Mouse (Mus musculus) limb, embryonic 15.5 days (tissue): ENCODE data around the gene Trp63. TPM values are rescaled to one million over a fixed set of nuclear protein-coding genes. Genes with fewer than 3 reads are reported as not detected.

Experiments
- ATAC-seq: fragments of 200-750 bp; cut with Nextera tagmentation; 2 replicates; pipeline ENCODE4 v1.8.0; 2017; ENCODE audit warnings: low read depth, moderate TSS enrichment; ENCODE audit not compliant: insufficient number of reproducible peaks, low FRiP score, low TSS enrichment
- H3K27ac ChIP-seq: fragments of 300-500 bp; sonication (generic); 2 replicates; pipeline ENCODE4 v1.5.1; 2015; ENCODE audit warnings: moderate library complexity, mild to moderate bottlenecking, inconsistent platforms
- H3K27me3 ChIP-seq: fragments of 300-500 bp; sonication (generic); 2 replicates; pipeline ENCODE4 v1.6.1; 2015; ENCODE audit warnings: inconsistent platforms
- H3K36me3 ChIP-seq: fragments of 300-500 bp; sonication (generic); 2 replicates; pipeline ENCODE4 v1.6.1; 2015; ENCODE audit warnings: inconsistent platforms
- H3K4me1 ChIP-seq: fragments of 300-500 bp; sonication (generic); 2 replicates; pipeline ENCODE4 v1.6.1; 2015; ENCODE audit warnings: inconsistent platforms
- H3K4me2 ChIP-seq: fragments of 300-500 bp; sonication (generic); 2 replicates; pipeline ENCODE4 v1.6.1; 2015; ENCODE audit warnings: mild to moderate bottlenecking, inconsistent platforms
- H3K4me3 ChIP-seq: fragments of 300-500 bp; sonication (generic); 2 replicates; pipeline ENCODE4 v1.5.1; 2015; ENCODE audit warnings: mild to moderate bottlenecking, inconsistent platforms
- H3K9ac ChIP-seq: fragments of 300-500 bp; sonication (generic); 2 replicates; pipeline ENCODE4 v1.6.1; 2015; ENCODE audit warnings: inconsistent platforms
- H3K9me3 ChIP-seq: fragments of 300-500 bp; sonication (generic); 2 replicates; pipeline ENCODE4 v1.6.1; 2016; ENCODE audit warnings: inconsistent platforms
- WGBS: fragments of 180-500 bp; shearing (Covaris S2); methylation state at CpG from one replicate; pipeline ENCODE4 v1.1.7; 2015; 5-methylcytosine and 5-hydroxymethylcytosine counted together
- polyA plus RNA-seq: library from polyadenylated mRNA; unstranded; fragments of >200 nt; fragmentation: Nextera tagmentation; extraction: Ambion mirVana; gene quantifications from 2 replicates; pipeline ENCODE4 v1.2.1, GENCODE M21; 2015

Gene Trp63
- polyA plus RNA-seq, 1 experiment from 2014 or later, result 64.8 TPM

DNA sequence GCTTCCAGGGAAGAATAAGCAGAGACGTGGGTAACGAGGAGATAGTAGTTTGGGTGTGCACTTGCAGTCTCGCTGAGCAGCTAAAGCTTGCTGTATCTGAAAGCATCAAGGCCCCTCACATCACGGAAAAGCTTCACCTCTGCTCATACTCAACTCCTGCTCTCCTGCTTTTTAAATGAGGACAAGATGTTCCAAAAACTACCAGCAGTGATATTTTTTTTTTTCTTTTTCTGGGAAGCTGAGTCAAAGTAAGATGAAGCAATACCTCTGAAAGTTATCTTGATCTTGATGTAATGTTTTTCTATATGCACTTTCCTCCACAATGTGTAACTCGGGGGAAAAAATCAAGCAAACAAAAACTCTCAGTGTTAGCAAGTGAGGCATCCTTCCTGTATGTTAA, 102.9 kb downstream of the Trp63 start:
- ATAC-seq, result no peak
- H3K27ac ChIP-seq, result no peak overlapping the region
- 57% methylated on average over 5 of the region's 5 CpGs for WGBS
- H3K4me3 ChIP-seq, result no peak overlapping the region
- no peaks in the 10 kb centered on the region for H3K4me1 ChIP-seq
- no peak overlapping the region for H3K9ac ChIP-seq
- no peaks in the 10 kb centered on the region for H3K27me3 ChIP-seq
- H3K36me3 ChIP-seq, result no peaks in the 10 kb centered on the region
- H3K9me3 ChIP-seq, result no peaks in the 10 kb centered on the region
- H3K4me2 ChIP-seq, result no peak overlapping the region

DNA sequence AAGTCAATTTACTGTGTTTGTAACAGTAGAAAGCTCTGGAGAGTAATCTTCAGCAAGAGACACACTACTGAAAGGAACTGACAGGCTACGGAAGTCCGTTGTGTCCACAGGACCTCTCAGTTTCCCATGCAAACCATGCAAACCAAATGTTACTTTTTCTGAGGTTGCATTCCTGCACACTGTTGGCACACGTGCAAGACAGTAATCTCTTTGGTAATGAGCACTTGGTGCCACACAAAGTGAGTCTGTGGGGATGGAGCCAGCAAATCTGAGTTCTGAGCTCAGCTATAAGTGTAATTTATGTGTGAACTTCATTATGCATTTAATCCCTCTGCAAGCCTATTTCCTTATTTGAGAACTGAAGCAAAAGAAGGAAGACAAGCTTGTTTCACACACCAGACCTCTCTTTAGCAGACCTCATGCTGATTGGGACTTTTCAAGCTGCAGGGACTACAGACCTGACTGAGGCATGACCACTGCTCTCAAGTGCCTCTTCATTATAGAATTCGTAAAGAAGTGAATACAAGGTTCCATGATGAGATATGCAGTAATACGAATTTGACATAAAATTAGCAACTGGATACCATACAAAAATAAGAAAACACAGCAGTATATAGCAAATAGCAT, 109.2 kb downstream of the Trp63 start:
- H3K36me3 ChIP-seq, result no peaks in the 10 kb centered on the region
- no peaks in the 10 kb centered on the region for H3K9me3 ChIP-seq
- no peaks in the 10 kb centered on the region for H3K4me1 ChIP-seq
- H3K4me2 ChIP-seq, result no peak overlapping the region
- ATAC-seq, result no peak
- no peak overlapping the region for H3K9ac ChIP-seq
- 53% methylated on average over 5 of the region's 5 CpGs for WGBS
- no peak overlapping the region for H3K27ac ChIP-seq
- no peaks in the 10 kb centered on the region for H3K27me3 ChIP-seq
- no peak overlapping the region for H3K4me3 ChIP-seq

DNA sequence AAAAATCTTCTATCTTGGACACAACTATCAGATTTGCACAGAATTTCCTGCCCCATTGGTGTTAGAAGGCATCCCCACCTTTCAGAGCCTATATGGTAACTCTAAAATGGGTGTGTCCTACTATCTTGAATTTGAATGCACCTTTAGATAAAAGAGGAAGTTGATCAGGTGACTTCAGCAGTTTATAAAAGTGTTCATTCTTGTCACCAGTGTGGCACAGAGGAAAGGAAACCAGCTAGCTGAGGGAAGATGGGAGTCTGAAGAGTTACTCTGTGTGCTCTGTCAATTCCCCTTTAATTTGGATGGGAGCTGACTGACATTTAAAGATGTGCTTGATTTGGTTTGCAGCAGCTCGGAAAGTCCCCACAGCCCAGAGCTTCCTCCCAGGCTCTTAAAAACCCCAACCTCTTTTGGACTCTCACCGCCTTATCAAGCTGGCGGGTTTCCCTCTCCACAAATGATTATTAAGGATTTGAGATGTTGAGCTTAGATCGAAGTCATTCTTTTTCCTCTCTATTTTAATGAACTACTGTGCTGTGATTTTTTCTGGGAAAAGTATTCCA, 114.2 kb downstream of the Trp63 start:
- H3K4me3 ChIP-seq, result no peak overlapping the region
- ATAC-seq, result no peak

DNA sequence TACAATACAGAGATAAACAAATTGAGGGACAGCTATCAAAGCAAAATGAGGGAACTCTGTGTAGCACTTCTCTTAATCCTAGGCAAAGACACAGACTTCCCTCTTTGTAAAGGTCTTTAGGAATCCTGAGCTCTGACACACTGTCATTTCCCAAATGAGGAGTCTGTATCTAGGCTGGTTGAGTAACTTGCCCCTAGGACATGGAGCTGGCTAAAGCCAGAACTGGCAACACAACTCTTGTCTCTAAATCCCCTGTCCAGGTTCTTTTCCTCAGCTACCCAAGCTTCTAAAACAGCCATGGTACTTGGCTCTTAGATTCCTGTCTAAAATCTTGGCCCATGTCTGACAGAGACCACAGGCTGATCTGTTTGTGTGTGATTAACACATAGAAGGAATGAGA, 116.1 kb downstream of the Trp63 start:
- no peak for ATAC-seq
- no peak overlapping the region for H3K9ac ChIP-seq
- no peak overlapping the region for H3K27ac ChIP-seq
- H3K27me3 ChIP-seq, result no peaks in the 10 kb centered on the region
- H3K9me3 ChIP-seq, result no peaks in the 10 kb centered on the region
- H3K4me1 ChIP-seq, result no peaks in the 10 kb centered on the region
- H3K36me3 ChIP-seq, result no peaks in the 10 kb centered on the region
- H3K4me3 ChIP-seq, result no peak overlapping the region
- no peak overlapping the region for H3K4me2 ChIP-seq

More for the DNA sequence above, 114.2 kb downstream of the Trp63 start:
- Histone ChIP-seq H3K9me3 (no peaks in the 10 kb centered on the region), H3K4me2 (no peak overlapping the region), H3K9ac (no peak overlapping the region), H3K4me1 (no peaks in the 10 kb centered on the region), H3K27me3 (no peaks in the 10 kb centered on the region), H3K27ac (no peak overlapping the region), H3K36me3 (no peaks in the 10 kb centered on the region)
- 85% methylated on average over 4 of the region's 4 CpGs for WGBS

DNA sequence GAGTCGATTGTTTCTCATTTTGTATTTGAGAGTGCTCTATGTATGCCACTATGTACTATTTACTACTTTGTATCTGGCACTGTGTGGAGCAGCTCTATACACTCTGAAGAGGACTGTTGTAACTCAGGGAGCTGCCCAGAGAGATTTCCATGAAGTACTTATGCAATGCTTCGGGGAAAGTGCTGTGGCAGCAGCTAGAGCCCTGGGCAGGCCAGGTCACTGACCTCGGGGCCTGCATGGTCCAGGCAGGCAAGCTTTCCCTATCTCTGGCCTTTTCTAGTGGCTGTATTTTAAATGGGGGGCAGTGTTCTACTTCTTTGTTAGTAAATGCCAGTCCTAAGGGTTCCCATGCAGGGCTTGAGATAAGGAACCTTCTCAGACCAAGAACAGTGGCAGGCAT, 121.4 kb downstream of the Trp63 start:
- no peak overlapping the region for H3K27ac ChIP-seq
- no peak for ATAC-seq

DNA sequence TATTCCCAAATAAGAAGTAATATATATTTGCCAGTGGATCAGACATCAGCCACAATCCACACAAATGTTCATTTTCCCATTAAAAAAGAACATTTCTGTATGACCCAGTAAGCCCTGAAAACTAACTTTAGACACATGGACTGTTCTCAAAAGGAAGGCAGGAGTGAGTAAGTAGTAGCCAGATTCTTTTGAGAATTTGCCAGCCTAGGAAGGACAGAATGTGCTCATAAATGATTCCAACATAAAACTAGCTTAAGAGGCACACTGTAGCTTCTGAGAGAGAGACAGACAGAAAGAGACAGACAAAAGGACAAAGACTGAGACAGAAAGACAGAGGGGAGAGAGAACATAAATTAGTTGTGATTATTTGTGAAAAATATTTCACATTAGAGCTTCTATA, 123.6 kb downstream of the Trp63 start:
- H3K27me3 ChIP-seq, result no peaks in the 10 kb centered on the region
- no peaks in the 10 kb centered on the region for H3K9me3 ChIP-seq
- H3K4me1 ChIP-seq, result no peaks in the 10 kb centered on the region
- no peak overlapping the region for H3K9ac ChIP-seq
- H3K4me3 ChIP-seq, result no peak overlapping the region
- ATAC-seq, result no peak
- no peak overlapping the region for H3K27ac ChIP-seq
- no peaks in the 10 kb centered on the region for H3K36me3 ChIP-seq
- H3K4me2 ChIP-seq, result no peak overlapping the region

More for the DNA sequence above, 121.4 kb downstream of the Trp63 start:
- WGBS, result 54% methylated on average over 3 of the region's 3 CpGs
- 0 out of 2 replicates have a peak overlapping the region, but pooled peaks have one; percentile 19 for H3K4me2 ChIP-seq
- no peaks in the 10 kb centered on the region for H3K4me1 ChIP-seq
- H3K27me3 ChIP-seq, result no peaks in the 10 kb centered on the region
- H3K4me3 ChIP-seq, result peak overlapping the region; percentile 8; the same call in 1 of the 2 replicates
- no peaks in the 10 kb centered on the region for H3K9me3 ChIP-seq
- H3K36me3 ChIP-seq, result no peaks in the 10 kb centered on the region
- no peak overlapping the region for H3K9ac ChIP-seq

DNA sequence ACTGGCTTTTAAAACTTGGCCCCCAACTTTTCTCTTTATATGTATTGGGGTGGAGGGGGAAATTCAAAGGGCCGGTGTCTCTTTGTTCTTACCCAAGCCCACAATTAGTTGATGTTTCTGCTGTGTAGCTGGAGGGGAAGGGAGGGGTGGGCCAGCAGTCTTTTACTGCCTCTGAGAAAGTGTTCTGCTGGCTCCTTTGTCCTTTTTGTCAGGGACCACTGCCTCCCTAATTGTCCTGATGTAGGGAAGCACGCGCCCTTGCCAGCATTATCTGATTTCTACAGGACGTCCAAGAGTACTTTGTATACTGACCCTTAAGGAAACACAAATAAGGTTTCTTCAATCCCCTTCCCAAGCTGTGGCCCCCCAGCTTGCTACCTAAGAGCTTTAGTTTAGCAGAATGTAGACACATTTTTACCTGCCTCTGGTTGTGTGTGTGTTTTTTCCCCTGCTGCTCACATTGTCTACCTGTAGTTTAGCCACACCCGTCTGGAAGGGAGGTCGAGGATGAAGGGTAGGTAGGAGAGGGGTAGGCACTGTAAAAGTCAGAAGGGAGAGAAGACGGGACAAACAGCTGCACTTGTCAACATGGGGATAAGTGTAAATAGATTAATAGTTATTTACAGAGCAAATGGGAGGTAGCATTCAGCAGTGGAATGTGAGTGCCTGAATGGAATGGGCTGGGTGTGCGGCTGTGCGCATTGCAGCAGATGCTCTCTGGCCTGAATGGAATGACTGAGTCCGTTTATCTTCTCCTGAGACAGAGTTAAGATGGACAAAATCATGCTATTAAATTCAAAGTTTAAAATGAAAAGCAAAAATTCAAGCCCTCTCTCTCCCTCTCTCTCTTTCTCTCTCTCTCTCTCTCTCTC, 134.4 kb downstream of the Trp63 start:
- no peaks in the 10 kb centered on the region for H3K36me3 ChIP-seq
- no peaks in the 10 kb centered on the region for H3K9me3 ChIP-seq
- no peak overlapping the region for H3K27ac ChIP-seq
- no peak for ATAC-seq
- no peak overlapping the region for H3K9ac ChIP-seq
- H3K4me2 ChIP-seq, result no peak overlapping the region
- 35% methylated on average over 10 of the region's 10 CpGs for WGBS
- no peak overlapping the region for H3K4me3 ChIP-seq
- no peaks in the 10 kb centered on the region for H3K4me1 ChIP-seq
- no peaks in the 10 kb centered on the region for H3K27me3 ChIP-seq

DNA sequence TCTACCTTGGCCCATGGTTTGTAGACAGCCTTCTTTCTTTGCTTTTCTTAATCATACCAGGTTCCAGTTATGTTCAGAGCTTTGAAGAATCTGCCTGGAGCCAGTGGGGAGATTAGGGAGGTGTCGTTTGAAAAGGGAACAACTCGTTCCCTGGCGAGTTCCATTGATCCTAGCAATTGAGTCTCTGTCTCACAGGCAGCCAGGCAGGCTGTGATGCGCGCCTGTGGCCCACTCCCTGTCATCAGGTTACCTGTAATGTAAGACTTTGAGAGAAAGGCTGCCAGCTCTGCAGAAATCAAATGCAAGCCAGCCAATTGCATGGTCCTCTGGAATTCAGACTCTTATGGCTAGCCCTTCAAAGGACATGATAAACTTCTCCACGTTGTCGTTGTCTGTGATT, 142.5 kb downstream of the Trp63 start:
- Histone ChIP-seq H3K9me3 (no peaks in the 10 kb centered on the region), H3K4me1 (no peaks in the 10 kb centered on the region), H3K4me2 (no peak overlapping the region), H3K9ac (no peak overlapping the region), H3K27ac (no peak overlapping the region), H3K4me3 (no peak overlapping the region), H3K27me3 (no peaks in the 10 kb centered on the region), H3K36me3 (no peaks in the 10 kb centered on the region)
- ATAC-seq, result no peak
- WGBS, result 39% methylated on average over 7 of the region's 7 CpGs

DNA sequence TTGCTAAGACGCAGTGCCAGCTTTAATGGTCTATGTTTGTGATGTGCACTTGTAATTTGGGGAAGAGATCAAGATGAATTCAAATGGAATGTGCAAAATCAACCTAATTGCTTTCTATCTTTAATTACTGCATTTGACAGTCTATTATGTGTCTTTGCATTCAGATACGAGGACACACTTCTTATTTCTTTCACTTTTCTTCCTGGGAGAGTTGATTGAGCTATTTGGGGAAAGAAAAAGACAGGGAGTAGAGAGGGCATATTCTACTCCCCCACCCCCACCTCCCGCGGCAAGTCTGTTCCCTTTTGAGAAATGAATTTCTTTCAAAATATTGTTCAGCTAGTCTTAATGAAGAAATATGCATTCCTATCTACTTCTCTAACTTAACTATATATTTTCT, 149.0 kb downstream of the Trp63 start:
- ATAC-seq, result no peak
- H3K4me1 ChIP-seq, result peaks cover 9% of the 10 kb centered on the region; the same call in 1 of the 2 replicates
- H3K9me3 ChIP-seq, result no peaks in the 10 kb centered on the region
- no peaks in the 10 kb centered on the region for H3K36me3 ChIP-seq
- H3K27ac ChIP-seq, result no peak overlapping the region
- no peak overlapping the region for H3K4me3 ChIP-seq
- 81% methylated on average over 4 of the region's 4 CpGs for WGBS
- H3K9ac ChIP-seq, result no peak overlapping the region
- no peaks in the 10 kb centered on the region for H3K27me3 ChIP-seq
- no peak overlapping the region for H3K4me2 ChIP-seq

DNA sequence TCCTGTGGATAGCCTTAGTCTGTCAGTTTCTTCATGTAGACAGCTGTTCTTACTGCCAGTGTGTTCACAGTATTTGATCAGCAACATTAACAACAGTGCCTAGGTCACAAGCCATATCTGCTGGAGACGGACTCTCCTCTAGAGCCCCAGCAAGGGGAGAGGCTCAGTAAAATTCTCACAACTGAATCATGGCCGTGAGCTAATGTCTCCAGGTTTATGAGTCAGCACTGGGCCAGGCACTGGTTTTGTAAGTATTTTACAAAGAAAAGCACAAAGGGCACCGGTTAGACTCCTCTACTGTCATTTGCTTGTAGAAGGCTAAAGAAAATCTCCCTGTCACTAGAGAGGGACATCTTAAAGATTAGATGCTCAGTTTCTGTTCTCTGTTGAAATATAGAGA, 151.7 kb downstream of the Trp63 start:
- Histone ChIP-seq H3K4me3 (no peak overlapping the region), H3K27me3 (no peaks in the 10 kb centered on the region), H3K9ac (no peak overlapping the region), H3K9me3 (no peaks in the 10 kb centered on the region), H3K27ac (peak overlapping the region; percentile 8; the same call in 1 of the 2 replicates), H3K4me2 (no peak overlapping the region), H3K4me1 (peaks cover 9% of the 10 kb centered on the region; the same call in 1 of the 2 replicates), H3K36me3 (no peaks in the 10 kb centered on the region)
- ATAC-seq, result no peak
- 55% methylated on average over 3 of the region's 3 CpGs for WGBS

DNA sequence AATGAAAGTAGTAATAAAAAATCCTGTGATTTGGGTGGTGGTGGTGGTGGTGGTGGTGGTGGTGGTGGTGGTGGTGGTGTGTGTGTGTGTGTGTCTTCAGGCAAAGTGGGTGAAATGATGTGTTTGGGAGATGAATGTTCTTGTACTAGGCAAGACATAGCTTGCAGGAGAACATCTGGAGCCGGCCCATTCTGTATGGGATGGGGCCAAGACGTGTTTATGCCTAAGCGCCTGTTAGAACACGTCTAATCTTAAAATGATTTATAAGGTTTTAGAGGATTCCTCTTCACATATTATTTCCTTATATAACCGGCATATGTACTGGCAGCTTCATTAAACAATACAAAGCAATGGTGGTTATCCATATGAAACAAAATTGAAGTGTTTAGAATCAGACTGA, 152.2 kb downstream of the Trp63 start:
- no peak for ATAC-seq
- H3K27me3 ChIP-seq, result no peaks in the 10 kb centered on the region
- no peak overlapping the region for H3K9ac ChIP-seq
- no peaks in the 10 kb centered on the region for H3K9me3 ChIP-seq
- H3K27ac ChIP-seq, result no peak overlapping the region
- H3K36me3 ChIP-seq, result no peaks in the 10 kb centered on the region
- WGBS, result 68% methylated on average over 5 of the region's 5 CpGs
- H3K4me3 ChIP-seq, result no peak overlapping the region
- H3K4me1 ChIP-seq, result peaks cover 9% of the 10 kb centered on the region; the same call in 1 of the 2 replicates
- H3K4me2 ChIP-seq, result no peak overlapping the region

DNA sequence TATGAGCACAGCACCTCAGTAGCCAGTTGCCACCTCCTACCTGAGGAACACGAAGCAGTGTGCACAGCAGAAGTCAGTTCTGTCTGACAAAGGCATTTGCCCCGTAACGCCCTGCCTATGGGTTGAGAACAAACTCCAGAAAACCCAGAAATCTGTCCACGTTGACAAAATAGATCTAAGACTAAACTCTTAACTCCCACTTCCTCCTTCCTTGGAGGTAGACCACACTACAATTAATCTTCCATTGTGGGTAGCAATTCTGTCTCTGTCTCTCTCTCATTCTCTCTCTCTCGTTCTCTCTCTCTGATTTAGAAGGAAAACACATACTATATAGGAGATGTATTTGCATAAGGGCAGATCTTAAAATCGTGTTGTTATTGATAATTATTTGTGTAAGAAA, 159.4 kb downstream of the Trp63 start:
- Histone ChIP-seq H3K27me3 (no peaks in the 10 kb centered on the region), H3K9ac (no peak overlapping the region), H3K4me1 (no peaks in the 10 kb centered on the region), H3K4me3 (no peak overlapping the region), H3K9me3 (no peaks in the 10 kb centered on the region), H3K36me3 (no peaks in the 10 kb centered on the region), H3K4me2 (no peak overlapping the region), H3K27ac (peak overlapping the region; percentile 62; the same call in 1 of the 2 replicates)
- no peak for ATAC-seq
- 58% methylated on average over 6 of the region's 6 CpGs for WGBS
